8 mouse cellular contexts compared by ENCODE assay signal in the genomic region with DNA sequence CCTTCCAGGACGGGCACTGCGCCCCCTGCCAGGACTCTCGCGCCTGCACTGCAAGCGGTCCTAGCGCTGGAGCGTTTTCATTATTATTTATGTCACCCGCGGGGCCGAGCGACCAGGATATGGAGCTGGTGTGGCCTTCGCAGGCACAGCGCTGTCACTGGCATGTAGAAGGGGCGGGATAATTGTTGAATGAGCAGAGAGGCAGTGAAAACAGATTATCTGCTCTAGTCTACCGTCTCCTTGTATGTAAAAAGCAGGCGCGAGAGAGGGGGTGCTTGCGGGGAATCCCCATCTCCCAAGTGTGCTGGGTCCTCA. TPM values are rescaled to one million over a fixed set of nuclear protein-coding genes. Genes with fewer than 3 reads are reported as not detected.
DNase-seq lines count a peak whose midpoint lies in the region; ATAC-seq and TF ChIP-seq lines count a peak whose summit lies in the region.

No protein-coding gene starts in this region.

- H3K36me3 ChIP-seq in heart, embryonic 11.5 days (ENCODE audit: control insufficient read depth, insufficient read depth, low read length), result no peaks in the 10 kb centered on the region
- no peaks in the 10 kb centered on the region for H3K36me3 ChIP-seq in forebrain, embryonic 14.5 days (ENCODE audit: control insufficient read depth, insufficient read depth, low read length)
- H3K36me3 ChIP-seq in liver, embryonic 14.5 days (replicated peaks; ENCODE audit: control insufficient read depth, insufficient read depth, low read depth), result no peaks in the 10 kb centered on the region

- H3K27ac ChIP-seq in heart, embryonic 11.5 days (ENCODE audit: low read depth, low read length), result no peak overlapping the region
- peak overlapping the region; percentile 99 for H3K27ac ChIP-seq in forebrain, embryonic 14.5 days (ENCODE audit: low read depth, low read length)
- H3K27ac ChIP-seq in liver, embryonic 14.5 days, result no peak overlapping the region

- TF ChIP-seq CTCF in liver, embryonic 14.5 days (IDR thresholded peaks at IDR 0.05; ENCODE audit: low read depth), result peak; percentile 73

- DNase-seq in heart, adult 11 months, result no peak
- no peak for DNase-seq in forebrain, embryonic 14.5 days (ENCODE audit: low spot score)
- no peak for DNase-seq in liver, embryonic 14.5 days (ENCODE audit: low read depth in 3 of 3, low spot score in 3 of 3)
- no peak for DNase-seq in adrenal gland, postnatal 25 days
- DNase-seq in yolk sac, embryonic 10.5 days (ENCODE audit: low spot score), result no peak

- H3K4me1 ChIP-seq in heart, embryonic 11.5 days (ENCODE audit: control insufficient read depth, insufficient read depth, low read length), result peaks cover 27% of the 10 kb centered on the region
- peaks cover 29% of the 10 kb centered on the region for H3K4me1 ChIP-seq in forebrain, embryonic 14.5 days (ENCODE audit: control insufficient read depth, insufficient read depth, low read length)
- H3K4me1 ChIP-seq in liver, embryonic 14.5 days (replicated peaks; ENCODE audit: control insufficient read depth in 2 of 2, insufficient read depth in 2 of 2, low read length in 1 of 2), result peaks cover 0 to 10% of the 10 kb centered on the region in 2 experiments; a peak in 2 of 4 replicates

- ATAC-seq in heart, embryonic 11.5 days (replicated peaks; ENCODE audit: insufficient number of reproducible peaks, low FRiP score, low TSS enrichment), result no peak; the same call in 1 of the 2 replicates
- ATAC-seq in CD4-positive, CD25-positive, alpha-beta regulatory T cell, adult 4 months, result peak; percentile 51
- ATAC-seq in forebrain, embryonic 14.5 days, result no peak
- no peak for ATAC-seq in liver, embryonic 14.5 days (ENCODE audit: insufficient read depth)
- no peak for ATAC-seq in erythroid progenitor cell, adult 5-6 weeks (replicated peaks; ENCODE audit: low FRiP score, poor library complexity, severe bottlenecking)

- H3K4me2 ChIP-seq in heart, embryonic 11.5 days, result peak overlapping the region; percentile 90
- H3K4me2 ChIP-seq in forebrain, embryonic 14.5 days (ENCODE audit: low read length), result peak overlapping the region; percentile 90
- peak overlapping the region; percentile 67 for H3K4me2 ChIP-seq in liver, embryonic 14.5 days (ENCODE audit: low read depth)

- no peaks in the 10 kb centered on the region for H3K27me3 ChIP-seq in heart, embryonic 11.5 days (ENCODE audit: control insufficient read depth, insufficient read depth, low read length)
- H3K27me3 ChIP-seq in forebrain, embryonic 14.5 days (replicated peaks; ENCODE audit: control insufficient read depth, insufficient read depth, low read length), result no peaks in the 10 kb centered on the region
- peaks cover 52% of the 10 kb centered on the region for H3K27me3 ChIP-seq in liver, embryonic 14.5 days (ENCODE audit: control insufficient read depth, insufficient read depth, low read length)

- peak overlapping the region; percentile 66 for H3K4me3 ChIP-seq in heart, embryonic 11.5 days (ENCODE audit: low read depth, low read length)
- peak overlapping the region; percentile 95 for H3K4me3 ChIP-seq in forebrain, embryonic 14.5 days (ENCODE audit: low read depth, low read length)
- peak overlapping the region; percentile 52 to 61 for H3K4me3 ChIP-seq in liver, embryonic 14.5 days (ENCODE audit: insufficient read depth in 1 of 2, low read depth in 2 of 2, low read length in 2 of 2)

- no peaks in the 10 kb centered on the region for H3K9me3 ChIP-seq in heart, embryonic 11.5 days (replicated peaks; ENCODE audit: control insufficient read depth, low read length)
- H3K9me3 ChIP-seq in forebrain, embryonic 14.5 days (replicated peaks; ENCODE audit: control insufficient read depth, low read length), result no peaks in the 10 kb centered on the region
- no peaks in the 10 kb centered on the region for H3K9me3 ChIP-seq in liver, embryonic 14.5 days (ENCODE audit: control insufficient read depth, low read length)

- TF ChIP-seq EP300 in liver, embryonic 14.5 days (IDR thresholded peaks at IDR 0.05; ENCODE audit: low read depth), result no peak

- peak overlapping the region; percentile 69 for H3K9ac ChIP-seq in heart, embryonic 11.5 days (ENCODE audit: low read depth, low read length)
- H3K9ac ChIP-seq in forebrain, embryonic 14.5 days (ENCODE audit: low read length), result peak overlapping the region; percentile 59
- H3K9ac ChIP-seq in liver, embryonic 14.5 days (replicated peaks), result no peak overlapping the region

- 1% methylated on average over 18 of the region's 18 CpGs for WGBS in heart, embryonic 11.5 days (ENCODE audit: insufficient replicate concordance)
- 0% methylated on average over 18 of the region's 18 CpGs for whole genome bisulfite sequencing in forebrain, embryonic 14.5 days
- 1% methylated on average over 18 of the region's 18 CpGs for WGBS in liver, embryonic 14.5 days (ENCODE audit: insufficient replicate concordance)

RNA-seq across cellular contexts. Expression of gene Trio, which starts 0.5 kb away (rescaled TPM):
- 18.5 and 28.5 TPM in 2 replicates for polyA plus RNA-seq in heart, embryonic 11.5 days (2014; fragmentation: Nextera tagmentation; extraction: Ambion mirVana)
- polyA plus RNA-seq in CD4-positive, CD25-positive, alpha-beta regulatory T cell, adult 4 months (2017; shearing (Covaris generic)), result 10 to 100 TPM in 1 of 2 experiments, 1 to 10 TPM in 1; 9.1 to 11.7 TPM
- polyA plus RNA-seq in forebrain, embryonic 14.5 days (2014; fragmentation: Nextera tagmentation; extraction: Ambion mirVana), result 38.1 and 45.4 TPM in 2 replicates
- polyA plus RNA-seq in liver, embryonic 14.5 days (2012; rRNA removed), result 4.9 and 6.0 TPM in 2 replicates
- polyA plus RNA-seq in liver, embryonic 14.5 days (2014; fragmentation: Nextera tagmentation; extraction: Ambion mirVana), result 2.6 and 2.7 TPM in 2 replicates
- total RNA-seq in adrenal gland, postnatal 25 days (2021), result 71.1 and 85.2 TPM in 2 replicates
- total RNA-seq in erythroid progenitor cell, adult 5-6 weeks (2015; ENCODE audit: low replicate concordance), result 6.3 and 9.0 TPM in 2 replicates
- 3.4 and 5.5 TPM in 2 replicates for total RNA-seq in erythroid progenitor cell, adult 5-6 weeks (2017; ENCODE audit: low replicate concordance)
